Mouse (Mus musculus) intestine, postnatal 0 days (tissue): ENCODE results near the gene Lmntd1. TPM values are rescaled to one million over a fixed set of nuclear protein-coding genes. Genes with fewer than 3 reads are reported as not detected.

ENCODE experiments used
- ATAC-seq: fragments of 200-750 bp; cut with Nextera tagmentation; 2 replicates; pipeline ENCODE4 v1.8.0; 2017; ENCODE audit warnings: mild to moderate bottlenecking, moderate TSS enrichment, moderate library complexity
- H3K27ac ChIP-seq: fragments of 300-500 bp; sonication (generic); 2 replicates; pipeline ENCODE4 v1.5.1; 2014; ENCODE audit warnings: mild to moderate bottlenecking, low read depth, low read length, moderate library complexity
- H3K27me3 ChIP-seq: fragments of 300-500 bp; sonication (generic); replicated peaks from 2 replicates; pipeline ENCODE4 v1.6.1; 2014; ENCODE audit warnings: low read length, mixed read lengths; ENCODE audit not compliant: control insufficient read depth, insufficient read depth
- H3K36me3 ChIP-seq: fragments of 300-500 bp; sonication (generic); 2 replicates; pipeline ENCODE4 v1.6.1; 2014; ENCODE audit warnings: mild to moderate bottlenecking, moderate library complexity; ENCODE audit not compliant: control insufficient read depth, insufficient read depth
- H3K4me1 ChIP-seq: fragments of 300-500 bp; sonication (generic); replicated peaks from 2 replicates; pipeline ENCODE4 v1.6.1; 2014; ENCODE audit warnings: antibody characterized with exemption, low read length, mixed read lengths; ENCODE audit not compliant: control insufficient read depth, insufficient read depth
- H3K4me2 ChIP-seq: fragments of 300-500 bp; sonication (generic); replicated peaks from 2 replicates; pipeline ENCODE4 v1.6.1; 2014; ENCODE audit warnings: low read depth, mild to moderate bottlenecking, moderate library complexity
- H3K4me3 ChIP-seq: fragments of 300-500 bp; sonication (generic); 2 replicates; pipeline ENCODE4 v1.5.1; 2014; ENCODE audit warnings: low read depth, low read length
- H3K9ac ChIP-seq: fragments of 300-500 bp; sonication (generic); 2 replicates; pipeline ENCODE4 v1.6.1; 2014; ENCODE audit warnings: mild to moderate bottlenecking, low read depth, low read length
- H3K9me3 ChIP-seq: fragments of 300-500 bp; sonication (generic); 2 replicates; pipeline ENCODE4 v1.6.1; 2016; ENCODE audit warnings: mixed run types; ENCODE audit not compliant: control insufficient read depth
- CTCF ChIP-seq: sonication (generic); IDR thresholded peaks from 2 replicates; pipeline ENCODE4 v1.5.1; 2016; ENCODE audit warnings: low read depth, mild to moderate bottlenecking, control low read depth, antibody characterized with exemption, moderate library complexity
- WGBS: fragments of 180-500 bp; shearing (Covaris S2); extraction: QIAGEN DNeasy Blood & Tissue Kit; methylation state at CpG from one replicate; pipeline ENCODE4 v1.1.7; 2014; 5-methylcytosine and 5-hydroxymethylcytosine counted together
- polyA plus RNA-seq: library from polyadenylated mRNA; unstranded; fragments of >200 nt; fragmentation: Nextera tagmentation; extraction: Ambion mirVana; gene quantifications from 2 replicates; pipeline ENCODE4 v1.2.1, GENCODE M21; 2015

Lmntd1 gene
- polyA plus RNA-seq, 1 experiment from 2014 or later, result 0.61 TPM

GRCm38 (mm10) chr6:145585052-145585973 lies 28.8 kb downstream of the Lmntd1 start:
- Histone ChIP-seq H3K4me1 (no peaks in the 10 kb centered on the region), H3K9ac (no peak overlapping the region), H3K4me2 (no peak overlapping the region), H3K36me3 (no peaks in the 10 kb centered on the region), H3K27ac (no peak overlapping the region), H3K9me3 (no peaks in the 10 kb centered on the region), H3K27me3 (no peaks in the 10 kb centered on the region), H3K4me3 (no peak overlapping the region)
- no peak for TF ChIP-seq CTCF
- no peak for ATAC-seq
- WGBS, result 81% methylated on average over 21 of the region's 21 CpGs

DNA sequence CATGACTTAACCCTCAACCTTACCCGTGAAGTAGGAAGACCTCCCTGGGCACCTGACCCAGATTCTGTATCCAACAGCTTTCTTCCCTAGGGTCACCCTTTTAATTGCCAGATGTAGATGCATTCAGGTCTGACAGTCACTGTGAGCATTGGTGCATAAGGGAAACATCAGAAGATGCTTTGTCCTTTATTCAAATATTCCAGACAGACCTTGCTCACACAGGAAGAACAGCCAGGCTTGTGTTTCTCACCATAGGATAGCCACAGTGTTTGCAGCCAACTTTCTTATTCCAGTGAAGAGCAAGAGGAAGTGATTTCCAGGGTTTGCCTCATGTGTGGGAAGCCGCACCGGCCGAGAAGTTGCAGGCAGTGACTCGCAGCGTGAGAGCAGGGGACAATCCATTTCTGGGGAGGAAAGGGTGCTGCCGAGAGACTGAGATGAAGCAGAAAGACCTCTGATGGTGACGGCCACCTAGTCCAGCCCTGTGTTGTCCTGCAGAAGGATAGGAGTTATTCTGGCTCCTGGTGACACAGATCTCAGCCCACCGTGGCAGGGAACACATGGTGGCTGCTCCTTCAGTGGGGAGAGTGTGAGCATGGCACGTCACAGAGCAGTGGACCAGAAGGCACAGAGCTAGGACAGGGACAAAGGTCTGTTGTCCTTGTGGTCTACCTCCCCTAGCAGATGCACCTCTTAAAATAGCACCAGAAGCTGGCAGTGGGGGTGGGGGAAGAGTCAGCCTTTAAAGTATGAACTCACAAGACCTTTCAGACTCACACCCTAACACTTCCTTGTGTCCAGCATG lies 32.6 kb downstream of the Lmntd1 start:
- no peak overlapping the region for H3K4me2 ChIP-seq
- WGBS, result 61% methylated on average over 10 of the region's 10 CpGs

DNA sequence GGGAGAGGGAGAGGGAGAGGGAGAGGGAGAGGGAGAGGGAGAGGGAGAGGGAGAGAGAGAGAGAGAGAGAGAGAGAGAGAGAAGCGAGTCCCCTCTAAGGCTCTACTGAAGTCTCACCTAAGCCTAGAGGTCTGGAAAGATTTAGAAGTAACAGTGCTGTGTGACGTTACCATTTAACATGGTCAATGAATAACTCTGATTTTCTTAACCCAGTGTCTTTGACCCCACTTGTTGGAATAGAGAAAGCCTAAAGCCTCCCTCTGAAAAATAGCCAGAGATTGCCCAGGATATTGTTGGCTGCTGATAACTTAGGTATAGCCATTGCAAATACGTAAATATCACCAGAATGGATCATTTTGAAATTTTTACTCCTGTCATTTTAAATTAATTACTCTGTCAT lies 34.4 kb downstream of the Lmntd1 start:
- no peak for TF ChIP-seq CTCF
- Histone ChIP-seq H3K4me2 (no peak overlapping the region), H3K9ac (no peak overlapping the region), H3K4me3 (no peak overlapping the region), H3K27me3 (no peaks in the 10 kb centered on the region), H3K9me3 (no peaks in the 10 kb centered on the region), H3K36me3 (no peaks in the 10 kb centered on the region), H3K4me1 (no peaks in the 10 kb centered on the region), H3K27ac (no peak overlapping the region)
- WGBS, result 78% methylated on average over 3 of the region's 3 CpGs
- no peak for ATAC-seq

More for the DNA sequence above, 32.6 kb downstream of the Lmntd1 start:
- H3K27ac ChIP-seq, result no peak overlapping the region
- no peaks in the 10 kb centered on the region for H3K36me3 ChIP-seq
- ATAC-seq, result no peak
- no peak overlapping the region for H3K4me3 ChIP-seq
- no peak for TF ChIP-seq CTCF
- H3K9me3 ChIP-seq, result no peaks in the 10 kb centered on the region
- H3K4me1 ChIP-seq, result no peaks in the 10 kb centered on the region
- H3K9ac ChIP-seq, result no peak overlapping the region
- no peaks in the 10 kb centered on the region for H3K27me3 ChIP-seq

DNA sequence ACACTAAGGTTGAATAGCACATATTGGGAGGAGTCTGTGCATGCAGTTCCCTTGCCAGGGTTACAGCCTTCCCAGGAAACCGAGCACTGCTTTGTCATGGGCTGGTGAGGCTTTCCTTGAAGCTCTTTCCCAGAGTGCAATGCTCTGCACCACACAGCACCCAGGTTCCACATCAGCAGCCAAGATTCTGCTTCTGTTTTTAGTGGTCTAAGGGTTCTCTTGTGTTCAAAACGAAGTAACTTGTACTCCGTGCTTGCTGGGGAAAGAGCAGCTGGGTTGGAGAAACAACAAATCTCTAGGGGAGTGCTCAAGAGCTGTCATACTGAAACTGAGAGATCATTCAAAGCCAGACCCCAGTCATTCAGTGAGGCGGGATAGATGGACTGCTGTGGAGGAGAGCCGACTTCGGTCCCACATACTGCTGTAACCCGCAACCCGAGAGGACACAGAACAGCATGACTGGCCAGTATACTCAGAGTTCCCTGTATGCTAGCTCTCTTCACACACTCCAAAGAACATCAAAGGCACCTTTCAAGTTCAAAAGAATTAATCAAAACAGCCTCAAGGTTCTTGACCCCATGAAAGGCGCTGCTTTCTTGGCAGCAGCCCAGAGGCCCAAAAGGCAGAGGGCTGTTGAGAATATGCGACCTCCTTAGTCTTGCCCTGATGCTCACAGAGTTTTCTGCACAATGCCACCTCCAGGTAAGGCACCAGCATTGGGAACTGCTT lies 35.5 kb downstream of the Lmntd1 start:
- 51% methylated on average over 10 of the region's 10 CpGs for WGBS
- Histone ChIP-seq H3K27ac (no peak overlapping the region), H3K27me3 (no peaks in the 10 kb centered on the region), H3K4me3 (no peak overlapping the region), H3K9me3 (no peaks in the 10 kb centered on the region), H3K4me2 (no peak overlapping the region), H3K4me1 (no peaks in the 10 kb centered on the region), H3K9ac (no peak overlapping the region), H3K36me3 (no peaks in the 10 kb centered on the region)
- TF ChIP-seq CTCF, result no peak
- no peak for ATAC-seq

- no peaks in the 10 kb centered on the region for H3K36me3 ChIP-seq
- no peaks in the 10 kb centered on the region for H3K27me3 ChIP-seq
- H3K9me3 ChIP-seq, result no peaks in the 10 kb centered on the region
- H3K4me2 ChIP-seq, result no peak overlapping the region
- TF ChIP-seq CTCF, result no peak
- no peaks in the 10 kb centered on the region for H3K4me1 ChIP-seq
- no peak overlapping the region for H3K27ac ChIP-seq
- H3K9ac ChIP-seq, result no peak overlapping the region
- ATAC-seq, result no peak
- H3K4me3 ChIP-seq, result no peak overlapping the region
- 95% methylated on average over 4 of the region's 4 CpGs for WGBS
These were observed 37.4 kb downstream of the Lmntd1 start for GRCm38 (mm10) chr6:145576762-145577161.
